Mouse (Mus musculus) retina, postnatal 1 day (tissue): ENCODE measurements around the gene Cs.
"Not testable (repeated sequence)": the region's sequence is repeated elsewhere in the genome, so short reads cannot be mapped to it uniquely, and the experiment has no call there.

ENCODE experiments used
- DNase-seq: peaks from one replicate; pipeline ENCODE4 v3.0.0-alpha.2; 2012

The Cs gene

DNA sequence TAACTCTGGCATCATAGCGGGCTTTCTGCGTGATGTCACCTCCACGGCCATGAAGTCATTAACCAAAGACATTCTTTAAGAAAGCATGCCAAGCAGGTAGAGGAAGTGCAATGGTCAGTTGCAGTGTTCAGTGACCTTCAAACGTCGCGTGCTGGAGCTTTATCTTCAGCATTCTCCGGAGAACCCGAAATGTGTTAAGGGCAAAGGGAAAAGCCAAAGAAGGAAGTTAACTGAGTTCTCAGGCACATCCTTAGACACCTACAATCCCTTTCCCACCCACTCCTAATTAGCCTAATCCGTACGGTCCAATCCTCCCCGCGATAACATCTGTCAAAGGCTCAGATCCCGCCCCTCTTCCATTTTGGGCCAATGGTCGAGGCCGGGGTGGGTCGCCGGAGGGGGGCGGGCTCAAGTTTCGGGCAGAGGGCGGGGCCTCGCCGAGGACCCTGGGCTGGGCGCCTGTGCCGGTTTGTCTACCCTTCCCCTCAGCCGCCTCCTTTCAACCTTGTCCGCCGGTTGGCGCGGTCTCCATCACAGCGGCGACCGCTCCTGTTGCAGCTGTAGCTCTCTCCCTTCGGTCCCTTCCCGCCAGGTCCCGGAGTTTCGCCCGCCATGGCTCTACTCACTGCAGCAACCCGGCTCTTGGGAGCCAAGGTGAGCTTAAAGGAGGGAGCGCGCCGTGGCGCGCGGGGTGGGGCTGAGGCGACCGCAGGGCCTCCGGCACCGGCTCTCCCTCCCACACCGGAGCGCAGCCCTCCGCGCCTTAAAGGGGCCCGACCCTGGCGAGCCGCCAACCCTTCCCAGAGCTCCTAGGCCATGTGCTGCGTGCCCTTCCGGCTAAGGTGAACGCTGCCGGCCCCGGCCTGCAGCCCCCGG is at the start of gene Cs:
Cs (plus strand) TSS at position 429 of the 876 bp plus-strand sequence.
- DNase-seq = peak; percentile 99

DNA sequence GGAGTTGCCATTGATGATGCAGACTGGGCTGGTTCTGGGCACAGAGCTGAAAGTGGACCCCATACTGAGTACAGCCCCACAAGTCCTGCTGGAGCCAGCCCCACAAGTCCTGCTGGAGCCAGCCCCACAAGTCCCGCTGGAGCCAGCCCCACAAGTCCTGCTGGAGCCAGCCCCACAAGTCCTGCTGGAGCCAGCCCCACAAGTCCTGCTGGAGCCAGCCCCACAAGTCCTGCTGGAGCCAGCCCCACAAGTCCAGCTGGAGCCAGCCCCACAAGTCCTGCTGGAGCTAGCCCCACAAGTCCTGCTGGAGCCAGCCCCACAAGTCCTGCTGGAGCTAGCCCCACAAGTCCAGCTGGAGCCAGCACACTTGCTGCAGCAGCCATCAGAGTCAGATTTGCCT is 46.9 kb upstream of the Cs start:
- DNase-seq = not testable (repeated sequence)

DNA sequence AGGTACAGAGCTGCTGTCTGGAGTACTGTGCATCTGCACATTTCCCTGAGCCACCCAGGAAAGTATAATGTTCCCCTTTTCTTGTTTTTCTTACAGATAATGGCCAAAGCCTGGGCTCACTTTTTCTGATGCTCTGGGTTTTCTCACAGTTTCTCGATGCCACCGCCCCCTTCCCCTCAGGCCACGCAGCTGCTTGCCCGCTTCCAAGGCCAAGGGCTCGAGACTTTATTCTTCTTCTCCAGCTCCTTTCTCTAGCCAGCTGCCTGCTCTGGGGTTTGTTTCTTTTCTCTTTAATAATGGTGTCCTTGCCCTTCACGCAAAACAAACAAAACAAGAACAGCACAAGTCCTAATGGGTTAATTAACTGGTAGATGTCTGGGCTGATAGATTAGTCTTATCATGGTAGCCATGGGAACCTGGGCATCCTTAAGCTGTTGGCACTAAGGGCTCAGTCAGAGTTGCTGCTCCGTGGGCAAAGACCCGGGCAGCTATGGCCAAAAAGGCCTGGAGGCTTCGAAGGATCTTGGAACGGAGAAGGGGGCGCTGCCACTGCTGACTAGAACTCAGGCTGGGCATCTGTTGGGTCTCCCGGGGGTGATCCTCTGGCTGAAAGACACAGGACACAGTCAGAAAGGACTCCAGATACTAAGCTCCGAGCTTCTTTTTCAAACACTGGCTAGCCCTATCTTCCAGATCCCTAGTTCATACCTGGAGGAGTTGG is 41.0 kb upstream of the Cs start:
- DNase-seq = peak; percentile 29

DNA sequence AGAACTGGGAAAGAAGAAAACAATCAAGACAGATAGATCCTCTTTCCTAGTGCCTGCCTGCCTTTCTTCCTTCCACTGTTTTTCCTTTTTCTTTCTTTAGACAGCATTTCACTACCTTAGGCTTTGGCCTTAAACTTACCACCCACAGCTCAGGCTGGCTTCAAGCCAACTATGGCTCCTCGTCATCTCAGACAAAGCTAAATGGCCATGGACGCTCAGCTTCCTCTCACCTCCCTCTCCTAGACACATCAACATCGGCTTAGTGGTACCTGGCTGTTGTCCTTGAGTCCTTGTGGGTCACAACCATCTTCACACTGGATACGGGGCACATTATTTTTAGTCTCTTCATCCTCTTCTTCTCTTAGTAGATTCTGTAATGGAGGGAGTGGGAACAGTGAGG is 40.3 kb upstream of the Cs start:
- no peak for DNase-seq

DNA sequence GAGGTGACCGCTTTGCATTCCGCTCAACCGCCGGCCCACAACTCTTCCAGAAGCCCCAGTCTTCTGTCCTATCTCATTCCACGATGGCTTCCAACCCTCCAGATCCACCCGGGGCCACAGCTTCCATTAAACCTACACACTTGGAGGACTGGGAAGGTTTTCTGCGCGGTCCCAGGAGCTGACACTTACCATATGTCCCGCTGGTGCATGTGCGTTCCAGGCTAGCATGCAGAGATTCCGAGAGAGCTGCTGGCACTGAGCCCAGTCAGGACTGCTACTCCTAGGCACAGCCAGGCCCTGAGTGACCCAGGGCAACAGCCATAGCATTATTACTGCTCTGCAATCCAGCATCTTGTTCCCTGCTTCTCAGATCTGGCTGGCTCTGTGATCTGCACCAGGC is 39.9 kb upstream of the Cs start:
- DNase-seq = peak; percentile 23

- no peak for DNase-seq
These were observed 39.3 kb upstream of the Cs start for GRCm38 (mm10) chr10:128298243-128298642.

DNA sequence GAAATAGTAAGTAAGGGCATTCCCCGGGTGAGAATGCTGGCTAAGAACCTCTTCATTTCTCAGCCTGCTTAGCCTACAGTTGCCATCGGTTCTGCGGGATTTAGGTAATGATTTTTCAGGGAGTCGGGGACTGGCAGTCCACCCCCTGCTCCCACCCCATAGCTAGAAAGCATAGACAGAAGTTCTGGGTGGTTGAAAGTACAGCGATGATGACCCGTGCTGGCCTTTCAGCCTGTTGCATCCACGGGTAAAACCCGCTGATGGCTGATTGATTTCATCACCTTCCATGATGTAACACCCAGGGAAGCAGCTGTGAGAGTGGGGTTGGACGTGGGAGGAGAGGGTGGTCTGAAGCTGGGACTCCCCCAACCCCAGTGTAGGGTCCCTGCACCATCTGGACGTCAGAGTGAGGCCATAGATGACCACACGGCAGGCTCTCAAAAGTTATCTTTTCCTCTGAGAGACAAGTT is 38.8 kb upstream of the Cs start, which contains the start of gene Il23a:
Il23a (minus strand) TSS at position 51 of the 470 bp plus-strand sequence.
- DNase-seq = no peak

DNA sequence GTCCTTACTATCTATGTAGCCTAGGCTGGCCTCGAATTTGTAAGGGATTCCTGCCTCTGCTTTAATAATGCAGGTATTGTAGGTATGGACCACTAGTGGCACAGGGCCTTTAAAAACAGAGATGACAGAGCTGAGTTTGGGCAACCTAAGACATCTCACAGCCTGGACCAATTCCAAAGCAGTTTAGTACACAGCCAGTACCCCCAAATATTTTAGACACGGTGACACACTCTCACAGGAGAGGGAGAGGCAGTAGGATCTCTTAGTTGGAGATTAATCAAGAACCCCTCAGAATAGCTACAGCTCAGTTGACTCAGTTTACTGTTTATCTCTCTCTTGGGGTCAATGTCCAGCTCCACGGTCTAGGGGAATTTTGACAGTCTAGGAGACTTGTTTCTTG is 35.2 kb upstream of the Cs start:
- no peak for DNase-seq

DNA sequence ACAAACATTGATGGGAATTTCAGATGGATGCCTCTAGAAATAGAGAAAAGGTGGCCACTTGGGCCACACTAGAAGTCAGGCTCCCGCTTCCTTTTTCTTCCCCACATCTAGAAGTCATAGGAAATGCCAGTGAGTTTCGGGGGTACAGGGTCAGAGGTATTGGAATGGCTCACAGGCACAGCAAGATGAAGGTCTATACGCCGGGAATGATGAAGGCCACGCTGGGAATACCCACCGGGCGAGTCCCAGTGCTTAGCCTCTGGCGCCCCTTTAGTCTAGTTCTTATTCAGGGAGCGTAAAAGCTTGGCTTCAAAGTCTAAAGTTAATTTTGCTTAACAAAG is 34.8 kb upstream of the Cs start:
- DNase-seq = no peak

GRCm38 (mm10) chr10:128303126-128304021 is 34.2 kb upstream of the Cs start, which contains the start of gene Pan2:
TSS of gene Pan2 (plus strand) at chr10:128303335.
- peak; percentile 100 for DNase-seq

DNA sequence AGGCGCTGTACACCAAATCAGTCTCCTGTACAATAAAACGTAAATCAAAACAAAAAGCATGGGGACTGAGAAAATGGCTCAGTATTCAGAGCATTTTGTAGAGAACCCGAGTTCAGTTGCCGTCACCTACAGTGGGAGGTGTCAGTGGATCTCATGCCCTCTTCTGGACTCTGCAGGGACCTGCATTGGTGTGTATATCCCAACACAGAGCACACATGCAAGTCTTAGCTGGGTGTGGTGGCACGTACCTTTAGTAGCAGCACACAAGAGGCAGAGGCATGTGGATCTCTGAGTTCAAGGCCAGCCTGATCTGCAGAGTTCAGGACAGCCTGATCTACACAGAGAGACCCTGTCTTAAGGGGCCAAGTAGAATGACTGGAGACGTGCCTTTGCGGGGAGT is 27.9 kb upstream of the Cs start:
- DNase-seq = no peak

DNA sequence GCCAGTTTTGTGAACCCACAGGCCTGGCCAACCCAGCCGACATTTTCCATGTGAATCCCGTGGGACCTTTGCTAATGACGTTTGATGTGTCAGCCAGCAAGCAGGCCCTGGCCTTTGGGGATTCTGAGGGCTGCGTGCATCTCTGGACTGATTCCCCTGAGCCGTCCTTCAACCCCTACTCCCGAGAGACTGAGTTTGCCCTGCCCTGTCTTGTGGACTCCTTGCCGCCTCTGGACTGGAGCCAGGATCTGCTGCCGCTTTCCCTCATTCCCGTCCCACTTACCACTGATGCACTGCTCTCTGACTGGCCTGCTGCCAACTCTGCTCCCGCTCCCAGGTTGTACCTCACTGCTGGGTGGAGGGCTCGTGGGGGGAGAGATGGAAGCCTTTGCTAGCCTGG is 27.4 kb upstream of the Cs start:
- DNase-seq = peak; percentile 47

GRCm38 (mm10) chr10:128310902-128311301 is 26.6 kb upstream of the Cs start:
- DNase-seq = no peak

DNA sequence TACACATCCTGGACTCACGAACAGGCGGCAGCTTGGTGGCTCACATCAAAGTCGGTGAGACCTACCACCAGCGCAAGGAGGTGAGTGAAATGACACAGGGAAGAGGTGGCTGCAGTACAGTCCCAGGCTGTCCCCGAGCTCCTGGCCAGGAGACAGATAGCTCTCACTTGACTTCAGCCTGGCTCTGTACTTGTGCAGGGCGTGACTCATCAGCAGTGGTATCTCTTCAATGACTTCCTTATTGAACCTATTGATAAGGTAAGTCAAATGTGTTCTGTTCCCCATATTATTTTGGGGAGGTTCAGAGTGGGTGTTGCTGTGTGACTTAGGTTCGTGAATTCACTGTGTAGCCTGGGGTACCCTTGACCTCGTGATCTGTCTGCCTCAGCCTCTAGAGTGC is 22.0 kb upstream of the Cs start:
- no peak for DNase-seq

DNA sequence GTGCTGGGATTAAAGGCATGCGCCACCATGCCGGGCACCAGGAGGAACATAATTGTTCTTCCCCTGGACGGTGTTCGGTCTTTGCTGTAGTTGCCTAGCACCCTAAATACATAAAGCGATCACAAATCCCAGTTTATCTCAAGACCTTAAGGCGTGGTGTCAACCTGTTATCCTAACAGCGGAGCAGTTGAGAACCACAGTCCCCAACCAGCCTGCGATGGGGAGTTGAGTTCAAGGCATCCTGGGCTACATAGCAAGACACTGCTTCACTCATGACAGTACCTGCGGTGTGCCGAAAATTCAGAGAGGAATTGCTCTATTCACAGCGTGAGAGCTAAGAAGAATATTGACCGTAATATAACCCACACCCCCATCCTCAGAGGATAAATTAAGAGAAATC is 15.9 kb upstream of the Cs start:
- peak; percentile 21 for DNase-seq

DNA sequence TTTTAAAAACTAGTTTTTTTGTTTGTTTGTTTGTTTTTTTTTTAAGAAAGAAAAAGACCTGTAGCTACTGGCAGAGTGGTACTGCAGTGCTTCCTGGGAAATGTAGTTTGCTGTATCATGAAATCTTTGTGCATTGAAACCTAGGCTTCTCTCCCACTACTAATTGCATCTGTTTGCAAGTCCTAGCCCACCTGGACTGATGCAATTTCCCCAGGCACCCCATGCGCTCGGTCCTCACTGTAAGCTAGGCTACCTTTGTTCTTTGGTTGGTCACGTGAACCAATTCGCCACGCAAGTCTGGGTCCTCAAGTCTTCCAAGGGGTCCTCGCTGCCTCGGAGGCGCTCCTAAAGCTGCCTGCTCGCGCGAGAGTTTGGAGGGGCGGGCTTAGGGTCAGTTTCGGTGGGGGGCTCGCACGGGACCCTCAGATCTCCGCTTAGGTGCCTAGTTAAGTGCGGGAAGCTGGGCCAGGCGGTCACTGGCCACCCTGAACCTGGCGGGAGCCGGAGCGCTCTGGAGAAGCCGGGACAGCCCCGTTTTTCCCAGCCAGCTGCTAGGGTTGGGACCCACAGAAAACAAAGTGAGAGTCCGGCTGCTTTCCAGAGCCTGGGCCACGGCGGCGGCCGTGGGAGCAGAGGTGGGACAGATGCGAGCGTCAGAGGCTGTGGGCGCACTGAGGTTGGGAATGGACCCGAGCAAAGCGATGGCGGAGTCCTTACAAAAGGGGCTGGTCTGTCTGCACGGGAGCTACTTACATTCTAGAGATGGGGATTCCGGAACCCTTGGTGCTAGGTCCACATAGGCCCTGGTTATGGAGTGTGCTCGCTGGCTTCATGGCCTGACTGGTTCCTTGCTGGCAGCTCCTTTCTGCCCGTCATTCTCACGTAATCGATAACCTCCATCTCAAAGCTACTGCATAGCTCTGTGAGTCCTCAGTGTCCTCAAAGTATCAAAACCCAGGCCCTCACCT is 15.1 kb upstream of the Cs start, which contains the start of gene Cnpy2:
Cnpy2 (plus strand) TSS at position 319 of the 968 bp plus-strand sequence.
- DNase-seq = peak; percentile 96

DNA sequence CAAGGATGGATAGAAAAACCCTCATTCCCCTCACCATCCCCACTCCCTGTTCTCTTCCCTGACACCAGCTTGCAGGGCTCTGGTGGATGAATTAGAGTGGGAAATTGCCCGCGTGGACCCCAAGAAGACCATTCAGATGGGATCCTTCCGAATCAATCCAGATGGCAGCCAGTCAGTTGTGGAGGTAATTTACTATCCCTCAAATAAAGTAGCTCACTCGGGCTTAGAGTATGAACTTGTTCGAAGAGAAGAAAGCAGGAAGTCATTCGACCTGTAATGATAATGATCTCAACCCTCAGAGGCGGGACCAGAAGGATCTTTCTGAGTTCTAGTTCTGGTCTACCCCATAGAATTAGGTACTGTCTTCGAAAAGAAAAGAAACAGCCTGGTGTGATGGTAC is 14.0 kb upstream of the Cs start:
- DNase-seq = no peak

- DNase-seq = no peak
These were observed 10.7 kb upstream of the Cs start for GRCm38 (mm10) chr10:128326825-128327224.

GRCm38 (mm10) chr10:128327610-128328009 is 9.9 kb upstream of the Cs start:
- DNase-seq = no peak

- DNase-seq = not testable (repeated sequence)
These were observed 4.9 kb upstream of the Cs start for GRCm38 (mm10) chr10:128332358-128333249.

- peak; percentile 84 for DNase-seq
These were observed 2.0 kb upstream of the Cs start for GRCm38 (mm10) chr10:128335582-128335981.
